Mouse (Mus musculus): ENCODE results near the gene Capzb.

- TF ChIP-seq POLR2A (IDR thresholded peaks at IDR 0.05; ENCODE audit: borderline replicate concordance, extremely low read depth, low read depth, low read length) (no peak), CTCF (IDR thresholded peaks at IDR 0.05; ENCODE audit: insufficient read depth, low read length) (no peak)
Measured at GRCm38 (mm10) chr4:139168985-139169747, 23.5 kb upstream of the Capzb start.

All from lung, adult 2 months (tissue).